Mouse (Mus musculus) adrenal gland, postnatal 10 days (tissue): ENCODE data around the gene Wdr46. TPM values are rescaled to one million over a fixed set of nuclear protein-coding genes. Genes with fewer than 3 reads are reported as not detected.
"Not testable (repeated sequence)": the region's sequence is repeated elsewhere in the genome, so short reads cannot be mapped to it uniquely, and the experiment has no call there.

ENCODE experiments used
- DNase-seq: peaks from one replicate; pipeline ENCODE4 v3.0.0; 2021; ENCODE audit warnings: mixed read lengths
- total RNA-seq, 2 experiments: library from RNA; stranded (reverse); gene quantifications; 2 replicates each; pipeline ENCODE4 v1.2.3; 2021

Gene Wdr46
- total RNA-seq, 2 experiments from 2014 or later = 28.4 to 29.7 TPM

GRCm38 (mm10) chr17:33952015-33952414, 11.6 kb downstream of the Wdr46 start:
- not testable (repeated sequence) for DNase-seq

GRCm38 (mm10) chr17:33952879-33953278, 12.4 kb downstream of the Wdr46 start:
- DNase-seq = no peak

GRCm38 (mm10) chr17:33953310-33953709, 12.8 kb downstream of the Wdr46 start:
- DNase-seq = no peak

- DNase-seq = no peak
These were observed 13.6 kb downstream of the Wdr46 start for GRCm38 (mm10) chr17:33953961-33954565.

- no peak for DNase-seq
These were observed 14.4 kb downstream of the Wdr46 start for GRCm38 (mm10) chr17:33954646-33955554.

- peak; percentile 96 for DNase-seq
These were observed 15.2 kb downstream of the Wdr46 start, which contains the start of the genes Vps52 and Rps18 for GRCm38 (mm10) chr17:33955555-33956214. Gene Vps52, plus strand, starts transcription at chr17:33955812. Gene Rps18, minus strand, starts transcription at chr17:33956001.

- DNase-seq = no peak
These were observed 15.9 kb downstream of the Wdr46 start for GRCm38 (mm10) chr17:33956336-33956735.

- no peak for DNase-seq
These were observed 17.0 kb downstream of the Wdr46 start for GRCm38 (mm10) chr17:33957493-33957892.

- no peak for DNase-seq
These were observed 18.0 kb downstream of the Wdr46 start for GRCm38 (mm10) chr17:33958451-33958850.

- no peak for DNase-seq
These were observed 18.7 kb downstream of the Wdr46 start for GRCm38 (mm10) chr17:33959135-33959534.

GRCm38 (mm10) chr17:33959948-33960347, 19.5 kb downstream of the Wdr46 start:
- DNase-seq = no peak

- DNase-seq = peak; percentile 4
These were observed 22.4 kb downstream of the Wdr46 start for GRCm38 (mm10) chr17:33962876-33963275.

GRCm38 (mm10) chr17:33965082-33965845, 24.8 kb downstream of the Wdr46 start:
- DNase-seq = no peak

- DNase-seq = peak; percentile 54
These were observed 25.5 kb downstream of the Wdr46 start for GRCm38 (mm10) chr17:33965846-33966550.

- peak; percentile 87 for DNase-seq
These were observed 28.0 kb downstream of the Wdr46 start for GRCm38 (mm10) chr17:33968489-33968888.

GRCm38 (mm10) chr17:33968927-33969326, 28.5 kb downstream of the Wdr46 start:
- DNase-seq = no peak

- DNase-seq = no peak
These were observed 28.9 kb downstream of the Wdr46 start for GRCm38 (mm10) chr17:33969394-33969793.

GRCm38 (mm10) chr17:33972691-33973090, 32.2 kb downstream of the Wdr46 start:
- peak; percentile 67 for DNase-seq

- DNase-seq = no peak
These were observed 33.1 kb downstream of the Wdr46 start for GRCm38 (mm10) chr17:33973572-33973971.

GRCm38 (mm10) chr17:33977861-33978557, 37.5 kb downstream of the Wdr46 start:
- no peak for DNase-seq

GRCm38 (mm10) chr17:33978631-33979031, 38.2 kb downstream of the Wdr46 start:
- peak; percentile 82 for DNase-seq
